Mouse (Mus musculus) spleen, adult 2 months (tissue): ENCODE measurements around the gene Kalrn. TPM values are rescaled to one million over a fixed set of nuclear protein-coding genes. Genes with fewer than 3 reads are reported as not detected.

Experiments
- DNase-seq, 2 experiments: peaks; one replicate each; pipeline versions ENCODE4 v3.0.0 to v3.0.0-alpha.2; 2012 to 2021; ENCODE audit warnings: low spot score in 2 of 2, low read depth in 1 of 2
- H3K27ac ChIP-seq: fragments of 200-500 bp; 2 replicates; pipeline ENCODE4 v1.5.1; 2012; ENCODE audit warnings: low read length, inconsistent platforms; ENCODE audit not compliant: insufficient read depth
- H3K27me3 ChIP-seq: fragments of 200-500 bp; 2 replicates; pipeline ENCODE4 v1.6.1; 2012; ENCODE audit warnings: mild to moderate bottlenecking, moderate library complexity, low read length, inconsistent platforms; ENCODE audit not compliant: control insufficient read depth, insufficient read depth
- H3K36me3 ChIP-seq: fragments of 200-500 bp; 2 replicates; pipeline ENCODE4 v1.6.1; 2012; ENCODE audit warnings: mild to moderate bottlenecking, low read length, inconsistent platforms; ENCODE audit not compliant: control insufficient read depth, insufficient read depth
- H3K4me1 ChIP-seq: fragments of 200-500 bp; 2 replicates; pipeline ENCODE4 v1.6.1; 2011; ENCODE audit warnings: inconsistent platforms; ENCODE audit not compliant: control insufficient read depth, insufficient read depth, insufficient read length
- H3K4me3 ChIP-seq: fragments of 200-500 bp; 2 replicates; pipeline ENCODE4 v1.5.1; 2011; ENCODE audit warnings: mild to moderate bottlenecking, inconsistent platforms; ENCODE audit not compliant: insufficient read depth, insufficient read length; ENCODE audit errors: extremely low read depth
- CTCF ChIP-seq: fragments of 200-500 bp; IDR thresholded peaks from 2 replicates; pipeline ENCODE4 v1.5.1; 2011; ENCODE audit warnings: mild to moderate bottlenecking, inconsistent platforms; ENCODE audit not compliant: insufficient read depth, insufficient read length, insufficient replicate concordance; ENCODE audit errors: extremely low read depth
- POLR2A ChIP-seq: fragments of 200-500 bp; IDR thresholded peaks from 2 replicates; pipeline ENCODE4 v1.6.1; 2011; ENCODE audit warnings: low read depth, low read length, inconsistent platforms
- WGBS: fragments of 180-500 bp; shearing (Covaris S2); methylation state at CpG from one replicate; pipeline ENCODE4 v1.1.7; 2018; 5-methylcytosine and 5-hydroxymethylcytosine counted together
- polyA plus RNA-seq: library from polyadenylated mRNA; depleted of rRNA; stranded (reverse); fragments of >200 nt; gene quantifications from 2 replicates; pipeline ENCODE4 v1.2.3, GENCODE M21; 2012

The Kalrn gene
- polyA plus RNA-seq, 1 experiment, result 7.6 TPM

- no peaks in the 10 kb centered on the region for H3K4me1 ChIP-seq
- H3K27me3 ChIP-seq, result no peaks in the 10 kb centered on the region
- H3K36me3 ChIP-seq, result no peaks in the 10 kb centered on the region
- H3K4me3 ChIP-seq, result no peak overlapping the region
- H3K27ac ChIP-seq, result no peak overlapping the region
- TF ChIP-seq CTCF (no peak), POLR2A (no peak)
- DNase-seq, result no peak
- 93% methylated on average over 6 of the region's 6 CpGs for WGBS
These were observed 373.8 kb downstream of the Kalrn start for GRCm38 (mm10) chr16:34199543-34199942.

- no peak for DNase-seq
These were observed 380.1 kb downstream of the Kalrn start for GRCm38 (mm10) chr16:34192959-34193842.

DNA sequence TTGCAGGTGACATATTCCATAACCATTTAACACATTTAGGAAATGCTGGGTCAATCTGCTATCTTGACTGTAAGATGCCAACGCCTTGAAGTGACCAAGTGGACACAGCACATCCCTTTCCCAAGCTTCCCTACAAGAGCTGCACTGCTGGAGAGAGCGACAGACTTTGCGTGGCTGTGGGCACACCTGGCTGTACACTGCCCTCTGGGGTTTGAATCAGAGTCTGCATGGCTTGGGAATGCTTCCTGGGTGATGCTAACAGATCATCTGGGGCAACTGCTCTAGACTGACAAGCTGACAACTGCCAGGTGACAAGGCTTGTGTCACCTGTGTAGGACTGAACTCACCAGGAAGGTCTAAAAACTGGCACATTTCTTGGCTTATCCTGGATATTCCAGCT lies 388.6 kb downstream of the Kalrn start:
- Histone ChIP-seq H3K36me3 (no peaks in the 10 kb centered on the region), H3K4me3 (no peak overlapping the region), H3K27ac (no peak overlapping the region), H3K27me3 (no peaks in the 10 kb centered on the region), H3K4me1 (no peaks in the 10 kb centered on the region)
- TF ChIP-seq POLR2A (no peak), CTCF (no peak)
- WGBS, result 69% methylated on average over 3 of the region's 3 CpGs
- DNase-seq, result no peak

More at GRCm38 (mm10) chr16:34192959-34193842, 380.1 kb downstream of the Kalrn start:
- WGBS, result 43% methylated on average over 10 of the region's 10 CpGs
- TF ChIP-seq CTCF, result no peak
- no peak for TF ChIP-seq POLR2A
- Histone ChIP-seq H3K4me3 (no peak overlapping the region), H3K27me3 (no peaks in the 10 kb centered on the region), H3K27ac (no peak overlapping the region), H3K36me3 (no peaks in the 10 kb centered on the region), H3K4me1 (no peaks in the 10 kb centered on the region)

- Histone ChIP-seq H3K4me1 (no peaks in the 10 kb centered on the region), H3K4me3 (no peak overlapping the region), H3K36me3 (no peaks in the 10 kb centered on the region), H3K27me3 (no peaks in the 10 kb centered on the region), H3K27ac (no peak overlapping the region)
- WGBS, result 75% methylated on average over 4 of the region's 4 CpGs
- TF ChIP-seq POLR2A (no peak), CTCF (no peak)
- no peak for DNase-seq
These were observed 390.1 kb downstream of the Kalrn start for GRCm38 (mm10) chr16:34183186-34183585.

DNA sequence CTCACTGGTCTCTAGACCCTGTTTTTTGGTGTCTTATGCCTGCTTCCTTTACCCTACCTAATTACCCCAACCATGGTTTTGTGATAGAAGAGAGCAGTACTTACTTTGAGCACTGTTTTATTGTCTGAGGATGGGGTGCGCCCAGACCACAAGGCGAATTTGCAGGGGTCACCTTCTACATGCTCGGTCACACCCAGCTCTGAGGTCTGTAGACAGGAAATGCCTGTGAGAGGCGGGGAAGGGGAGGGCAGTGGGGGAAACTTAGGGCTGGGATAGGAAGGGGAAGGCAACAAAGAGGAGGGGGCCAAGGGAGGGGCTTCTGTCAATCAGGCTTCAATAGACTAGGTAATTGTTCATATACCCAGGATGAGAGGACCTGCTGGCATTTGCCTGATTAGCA lies 397.7 kb downstream of the Kalrn start:
- Histone ChIP-seq H3K27me3 (no peaks in the 10 kb centered on the region), H3K27ac (no peak overlapping the region), H3K4me1 (no peaks in the 10 kb centered on the region), H3K4me3 (no peak overlapping the region), H3K36me3 (no peaks in the 10 kb centered on the region)
- WGBS, result 34% methylated on average over 4 of the region's 4 CpGs
- no peak for TF ChIP-seq POLR2A
- TF ChIP-seq CTCF, result no peak
- no peak for DNase-seq

GRCm38 (mm10) chr16:34172572-34173181 lies 400.7 kb downstream of the Kalrn start:
- H3K36me3 ChIP-seq, result no peaks in the 10 kb centered on the region
- DNase-seq, result no peak
- WGBS, result 80% methylated on average over 11 of the region's 11 CpGs

GRCm38 (mm10) chr16:34167042-34167441 lies 406.3 kb downstream of the Kalrn start:
- no peaks in the 10 kb centered on the region for H3K36me3 ChIP-seq
- 89% methylated on average over 5 of the region's 5 CpGs for WGBS
- no peak for TF ChIP-seq CTCF
- TF ChIP-seq POLR2A, result no peak
- H3K4me3 ChIP-seq, result no peak overlapping the region
- no peaks in the 10 kb centered on the region for H3K4me1 ChIP-seq
- DNase-seq, result no peak
- no peaks in the 10 kb centered on the region for H3K27me3 ChIP-seq
- H3K27ac ChIP-seq, result no peak overlapping the region

More at GRCm38 (mm10) chr16:34172572-34173181, 400.7 kb downstream of the Kalrn start:
- Histone ChIP-seq H3K27me3 (no peaks in the 10 kb centered on the region), H3K4me1 (no peaks in the 10 kb centered on the region), H3K27ac (no peak overlapping the region), H3K4me3 (no peak overlapping the region)
- TF ChIP-seq CTCF (no peak), POLR2A (no peak)
